Mouse (Mus musculus): ENCODE data around the gene Ndufaf7. TPM values are rescaled to one million over a fixed set of nuclear protein-coding genes. Genes with fewer than 3 reads are reported as not detected.
A peak's percentile ranks its signal among the peaks of the same experiment; 100 is the strongest.

The Ndufaf7 gene
- polyA plus RNA-seq, 1 experiment from 2014 or later, result 65.5 TPM

DNA sequence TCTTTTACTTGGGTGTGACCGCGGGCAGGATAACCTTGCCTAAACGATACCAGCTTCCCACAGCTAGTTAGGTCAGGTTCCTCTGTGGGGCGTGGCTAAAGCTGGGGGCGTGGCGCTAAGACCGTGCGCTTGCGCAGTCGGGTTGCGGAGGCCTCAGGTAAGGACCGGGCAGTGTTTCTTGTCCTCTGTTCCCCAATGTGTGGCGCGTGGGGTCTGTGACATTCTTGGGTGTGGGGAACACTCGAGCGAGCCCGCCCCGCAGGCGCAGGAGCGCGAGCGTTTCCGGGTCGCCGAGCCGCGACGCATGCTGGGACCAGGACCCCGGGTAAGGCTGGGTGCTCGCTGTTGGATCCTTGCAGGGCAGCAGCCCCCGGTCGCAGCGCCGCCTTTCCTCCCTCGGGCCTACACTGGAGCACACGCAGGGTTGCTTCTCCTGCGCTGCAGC lies 20.5 kb upstream of the Ndufaf7 start, which contains the start of gene Cebpzos:
Cebpzos (plus strand) TSS at position 132 of the 445 bp plus-strand sequence.
- 0% methylated on average over 37 of the region's 37 CpGs for WGBS
- peaks cover 28% of the 10 kb centered on the region for H3K36me3 ChIP-seq

DNA sequence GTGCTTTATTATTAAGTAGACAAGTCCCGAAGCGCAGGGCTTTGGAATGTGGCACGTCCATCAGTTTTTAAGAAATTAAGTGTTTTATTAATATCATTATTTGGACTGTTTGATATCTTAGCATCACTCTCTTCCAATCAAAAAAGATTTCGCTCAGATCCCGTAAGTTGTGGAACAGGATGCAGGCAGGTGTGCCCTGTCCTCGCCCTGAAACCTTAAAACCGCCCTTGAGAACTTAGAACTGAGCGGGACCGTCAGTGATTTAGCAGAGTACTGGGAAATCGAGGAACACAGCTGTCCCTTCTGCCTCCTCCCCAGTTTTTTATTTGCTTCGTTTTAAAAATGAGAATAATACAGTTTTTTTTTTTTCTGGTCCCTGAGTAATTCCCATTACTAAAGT lies 20.0 kb upstream of the Ndufaf7 start:
- no peaks in the 10 kb centered on the region for H3K27me3 ChIP-seq
- peaks cover 16% of the 10 kb centered on the region for H3K4me1 ChIP-seq
- H3K4me3 ChIP-seq, result peak overlapping the region; percentile 70
- peak overlapping the region; percentile 64 for H3K4me2 ChIP-seq
- H3K9me3 ChIP-seq, result no peaks in the 10 kb centered on the region
- 1% methylated on average over 11 of the region's 11 CpGs for WGBS
- ATAC-seq (ENCODE audit: insufficient number of reproducible peaks, insufficient read depth, low FRiP score, low TSS enrichment, low read depth), result no peak
- peak overlapping the region; percentile 87 for H3K9ac ChIP-seq
- H3K36me3 ChIP-seq, result peaks cover 33% of the 10 kb centered on the region
- H3K27ac ChIP-seq, result peak overlapping the region; percentile 87

More for the DNA sequence above, 20.5 kb upstream of the Ndufaf7 start, which contains the start of gene Cebpzos:
- H3K9ac ChIP-seq, result peak within 1 kb of the TSS; percentile 87
- ATAC-seq (ENCODE audit: insufficient number of reproducible peaks, insufficient read depth, low FRiP score, low TSS enrichment, low read depth), result peak; percentile 91
- peak within 1 kb of the TSS; percentile 87 for H3K27ac ChIP-seq
- no peaks in the 10 kb centered on the region for H3K9me3 ChIP-seq
- H3K4me3 ChIP-seq, result peak within 1 kb of the TSS; percentile 70
- H3K4me1 ChIP-seq, result peaks cover 16% of the 10 kb centered on the region
- H3K4me2 ChIP-seq, result peak within 1 kb of the TSS; percentile 64
- no peaks in the 10 kb centered on the region for H3K27me3 ChIP-seq

- no peaks in the 10 kb centered on the region for H3K9me3 ChIP-seq
- H3K27me3 ChIP-seq, result no peaks in the 10 kb centered on the region
- WGBS, result 44% methylated on average over 6 of the region's 6 CpGs
- no peak overlapping the region for H3K27ac ChIP-seq
- H3K9ac ChIP-seq, result peak overlapping the region; percentile 87; the same call in 1 of the 2 replicates
- peaks cover 40% of the 10 kb centered on the region for H3K36me3 ChIP-seq
- H3K4me2 ChIP-seq, result peak overlapping the region; percentile 64
- peaks cover 16% of the 10 kb centered on the region for H3K4me1 ChIP-seq
- ATAC-seq (ENCODE audit: insufficient number of reproducible peaks, insufficient read depth, low FRiP score, low TSS enrichment, low read depth), result no peak
- H3K4me3 ChIP-seq, result no peak overlapping the region
Measured at GRCm38 (mm10) chr17:78917696-78918095, 19.2 kb upstream of the Ndufaf7 start.

DNA sequence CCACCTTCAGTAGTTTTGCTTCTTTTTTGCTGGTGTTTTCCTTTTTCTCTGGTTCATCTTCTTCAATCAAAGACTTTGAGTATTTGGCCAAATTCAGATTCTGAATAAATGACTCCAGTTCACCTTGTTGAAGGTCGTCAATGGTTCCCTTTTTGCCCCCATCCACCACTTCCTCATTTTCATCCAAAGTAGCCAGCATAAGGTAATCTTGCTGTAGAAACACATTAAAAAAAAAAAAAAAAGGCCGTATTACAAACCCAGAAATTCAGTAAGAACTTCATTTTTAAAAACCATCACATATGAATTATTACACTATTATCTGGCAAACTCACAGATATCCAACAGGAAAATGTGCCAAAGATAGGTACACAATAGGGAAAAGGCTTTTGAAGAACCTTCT lies 1.1 kb upstream of the Ndufaf7 start:
- peaks cover 50% of the 10 kb centered on the region for H3K36me3 ChIP-seq
- ATAC-seq (ENCODE audit: insufficient number of reproducible peaks, insufficient read depth, low FRiP score, low TSS enrichment, low read depth), result no peak
- H3K27me3 ChIP-seq, result no peaks in the 10 kb centered on the region
- H3K4me2 ChIP-seq, result peak overlapping the region; percentile 81
- H3K9me3 ChIP-seq, result no peaks in the 10 kb centered on the region
- H3K9ac ChIP-seq, result peak overlapping the region; percentile 85
- no peak overlapping the region for H3K27ac ChIP-seq
- peak overlapping the region; percentile 93 for H3K4me3 ChIP-seq
- WGBS, result 82% methylated on average over 2 of the region's 2 CpGs
- H3K4me1 ChIP-seq, result peaks cover 19% of the 10 kb centered on the region

GRCm38 (mm10) chr17:78937229-78937853 lies 405 bp downstream of the Ndufaf7 start:
- Histone ChIP-seq H3K27ac (0 out of 2 replicates have a peak overlapping the region, but pooled peaks have one; percentile 39), H3K36me3 (peaks cover 46% of the 10 kb centered on the region), H3K9ac (peak overlapping the region; percentile 85), H3K9me3 (no peaks in the 10 kb centered on the region), H3K4me1 (peaks cover 19% of the 10 kb centered on the region), H3K4me2 (peak overlapping the region; percentile 81), H3K4me3 (peak overlapping the region; percentile 93), H3K27me3 (no peaks in the 10 kb centered on the region)
- ATAC-seq (ENCODE audit: insufficient number of reproducible peaks, insufficient read depth, low FRiP score, low TSS enrichment, low read depth), result no peak
- WGBS, result 8% methylated on average over 26 of the region's 26 CpGs

DNA sequence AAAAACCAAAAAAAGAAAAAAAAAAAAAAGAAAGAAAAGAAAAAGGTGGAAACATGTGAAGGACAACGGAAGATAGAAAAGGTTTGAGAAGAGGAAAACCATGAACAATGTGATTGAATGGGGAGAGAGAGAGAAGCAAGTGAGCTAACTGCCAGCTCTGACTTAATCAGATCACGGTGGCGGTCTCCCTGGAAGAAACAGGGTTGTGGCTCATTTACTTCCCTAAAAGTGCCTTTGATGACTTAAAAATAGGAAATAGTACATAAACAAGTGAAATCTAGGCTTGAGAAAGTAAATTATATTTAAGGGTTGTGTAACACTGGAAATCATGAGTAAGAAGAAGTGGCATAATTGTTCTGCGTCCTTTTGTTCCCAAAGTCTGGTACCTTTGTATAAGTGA lies 2.0 kb downstream of the Ndufaf7 start:
- Histone ChIP-seq H3K27ac (no peak overlapping the region), H3K4me3 (no peak overlapping the region), H3K4me1 (peaks cover 10% of the 10 kb centered on the region), H3K4me2 (no peak overlapping the region), H3K27me3 (no peaks in the 10 kb centered on the region), H3K9me3 (no peaks in the 10 kb centered on the region), H3K36me3 (peaks cover 42% of the 10 kb centered on the region), H3K9ac (no peak overlapping the region)
- 94% methylated on average over 4 of the region's 4 CpGs for WGBS
- ATAC-seq (ENCODE audit: insufficient number of reproducible peaks, insufficient read depth, low FRiP score, low TSS enrichment, low read depth), result no peak

DNA sequence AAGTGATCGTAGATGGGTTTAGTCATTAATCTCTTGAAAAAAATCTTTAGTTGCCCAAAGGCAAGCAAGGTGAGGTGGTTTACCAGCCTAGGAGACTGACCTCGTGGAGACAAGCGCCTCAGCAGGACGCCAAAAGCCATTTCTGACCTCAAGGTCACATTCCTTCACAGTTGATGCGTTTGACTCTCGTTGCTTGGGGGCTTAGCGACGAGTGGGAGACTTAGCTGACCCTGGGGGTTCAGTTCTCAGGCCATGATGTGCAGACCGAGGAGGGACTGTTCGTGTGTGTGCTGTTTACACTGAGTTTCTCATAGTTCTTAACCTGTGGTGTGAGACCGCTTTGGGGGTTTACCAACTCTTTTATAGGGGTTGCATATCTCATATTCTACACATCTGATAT lies 5.6 kb downstream of the Ndufaf7 start:
- peaks cover 52% of the 10 kb centered on the region for H3K36me3 ChIP-seq
- ATAC-seq (ENCODE audit: insufficient number of reproducible peaks, insufficient read depth, low FRiP score, low TSS enrichment, low read depth), result no peak
- WGBS, result 48% methylated on average over 11 of the region's 11 CpGs
- no peak overlapping the region for H3K27ac ChIP-seq
- no peaks in the 10 kb centered on the region for H3K27me3 ChIP-seq
- no peak overlapping the region for H3K9ac ChIP-seq
- H3K4me2 ChIP-seq, result no peak overlapping the region
- H3K4me3 ChIP-seq, result no peak overlapping the region
- no peaks in the 10 kb centered on the region for H3K9me3 ChIP-seq
- peaks cover 2% of the 10 kb centered on the region for H3K4me1 ChIP-seq

GRCm38 (mm10) chr17:78951225-78951624 lies 14.3 kb downstream of the Ndufaf7 start:
- no peaks in the 10 kb centered on the region for H3K4me1 ChIP-seq
- no peak overlapping the region for H3K4me3 ChIP-seq
- H3K36me3 ChIP-seq, result peaks cover 85% of the 10 kb centered on the region
- H3K9ac ChIP-seq, result no peak overlapping the region
- 97% methylated on average over 5 of the region's 5 CpGs for WGBS
- no peak overlapping the region for H3K27ac ChIP-seq
- no peak overlapping the region for H3K4me2 ChIP-seq
- no peaks in the 10 kb centered on the region for H3K27me3 ChIP-seq
- H3K9me3 ChIP-seq, result no peaks in the 10 kb centered on the region
- ATAC-seq (ENCODE audit: insufficient number of reproducible peaks, insufficient read depth, low FRiP score, low TSS enrichment, low read depth), result no peak

DNA sequence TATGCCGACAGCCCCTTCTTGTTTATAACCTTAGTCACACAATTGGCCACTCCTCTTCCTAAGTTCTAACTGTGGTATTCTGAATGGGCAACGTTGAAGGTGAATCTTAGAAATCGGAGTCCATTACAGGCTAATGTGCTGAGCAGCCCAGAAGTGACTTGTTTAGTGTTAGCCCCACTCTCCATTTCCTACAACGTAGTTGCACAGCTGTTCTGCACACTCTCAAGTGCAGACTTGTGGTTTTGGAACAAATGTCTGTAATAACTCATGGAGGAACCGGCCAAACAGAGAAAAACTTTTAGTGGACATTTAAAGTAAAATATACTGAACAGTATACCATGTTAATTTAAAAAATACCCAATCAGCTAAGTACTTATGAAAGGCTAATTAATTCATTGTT lies 15.1 kb downstream of the Ndufaf7 start:
- H3K9me3 ChIP-seq, result no peaks in the 10 kb centered on the region
- H3K27ac ChIP-seq, result no peak overlapping the region
- WGBS, result 90% methylated on average over 5 of the region's 5 CpGs
- no peak for ATAC-seq (ENCODE audit: insufficient number of reproducible peaks, insufficient read depth, low FRiP score, low TSS enrichment, low read depth)
- H3K4me1 ChIP-seq, result no peaks in the 10 kb centered on the region
- no peaks in the 10 kb centered on the region for H3K27me3 ChIP-seq
- no peak overlapping the region for H3K9ac ChIP-seq
- H3K4me3 ChIP-seq, result no peak overlapping the region
- H3K36me3 ChIP-seq, result peaks cover 83% of the 10 kb centered on the region
- no peak overlapping the region for H3K4me2 ChIP-seq

DNA sequence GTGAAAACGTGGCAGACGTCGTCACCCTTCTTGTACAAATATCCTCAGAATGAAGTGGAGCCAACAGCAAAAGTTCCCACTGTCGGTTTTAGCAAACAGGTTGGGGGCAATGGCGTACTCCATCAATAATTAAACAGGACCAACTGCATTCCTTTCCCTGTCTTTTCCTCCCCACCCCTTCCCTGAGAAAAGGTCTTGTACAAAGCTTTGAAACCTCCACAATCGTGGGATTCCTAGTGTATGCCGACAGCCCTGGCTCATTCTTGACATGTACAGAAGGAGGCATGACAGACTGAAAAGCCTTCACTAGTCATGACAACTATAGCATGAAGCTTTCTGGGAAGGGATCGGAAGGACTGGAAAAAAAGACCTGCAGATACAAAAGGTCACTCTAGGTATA lies 16.3 kb downstream of the Ndufaf7 start:
- ATAC-seq (ENCODE audit: insufficient number of reproducible peaks, insufficient read depth, low FRiP score, low TSS enrichment, low read depth), result no peak
- Histone ChIP-seq H3K4me2 (no peak overlapping the region), H3K27ac (no peak overlapping the region), H3K36me3 (peaks cover 82% of the 10 kb centered on the region), H3K9me3 (no peaks in the 10 kb centered on the region), H3K4me3 (no peak overlapping the region), H3K4me1 (no peaks in the 10 kb centered on the region), H3K9ac (no peak overlapping the region), H3K27me3 (no peaks in the 10 kb centered on the region)
- WGBS, result 77% methylated on average over 8 of the region's 8 CpGs

- no peak for ATAC-seq (ENCODE audit: insufficient number of reproducible peaks, insufficient read depth, low FRiP score, low TSS enrichment, low read depth)
- Histone ChIP-seq H3K4me1 (no peaks in the 10 kb centered on the region), H3K9ac (no peak overlapping the region), H3K4me2 (no peak overlapping the region), H3K36me3 (peaks cover 73% of the 10 kb centered on the region), H3K27me3 (no peaks in the 10 kb centered on the region), H3K27ac (no peak overlapping the region), H3K4me3 (no peak overlapping the region), H3K9me3 (no peaks in the 10 kb centered on the region)
- WGBS, result 82% methylated on average over 6 of the region's 6 CpGs
Measured at GRCm38 (mm10) chr17:78959473-78959872, 22.5 kb downstream of the Ndufaf7 start.

DNA sequence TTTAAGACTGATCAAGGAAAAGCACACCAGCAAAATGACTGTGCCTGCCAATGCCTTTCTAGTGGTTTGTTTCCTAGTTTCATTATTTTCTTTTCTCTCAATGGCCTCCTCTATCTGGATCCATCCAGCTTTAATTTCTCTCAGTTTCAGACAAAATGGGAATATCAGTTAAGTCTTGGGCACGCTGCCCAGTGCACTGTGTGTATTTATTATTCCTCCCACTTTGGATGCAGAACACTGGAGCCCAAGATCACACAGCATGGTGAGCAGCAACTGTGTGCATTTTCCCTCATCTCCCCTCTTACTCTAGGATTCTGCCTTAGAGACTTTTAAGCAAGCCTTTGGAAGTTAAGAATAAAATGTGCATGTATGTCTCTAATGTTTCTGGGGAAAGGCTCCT lies 27.5 kb downstream of the Ndufaf7 start:
- Histone ChIP-seq H3K27me3 (no peaks in the 10 kb centered on the region), H3K36me3 (peaks cover 55% of the 10 kb centered on the region), H3K9me3 (no peaks in the 10 kb centered on the region), H3K4me2 (no peak overlapping the region), H3K27ac (no peak overlapping the region), H3K9ac (no peak overlapping the region), H3K4me3 (no peak overlapping the region), H3K4me1 (no peaks in the 10 kb centered on the region)
- 86% methylated on average over 1 of the region's 1 CpGs for WGBS
- ATAC-seq (ENCODE audit: insufficient number of reproducible peaks, insufficient read depth, low FRiP score, low TSS enrichment, low read depth), result no peak
